20 mouse cellular contexts compared by ENCODE assay signal in the genomic region with DNA sequence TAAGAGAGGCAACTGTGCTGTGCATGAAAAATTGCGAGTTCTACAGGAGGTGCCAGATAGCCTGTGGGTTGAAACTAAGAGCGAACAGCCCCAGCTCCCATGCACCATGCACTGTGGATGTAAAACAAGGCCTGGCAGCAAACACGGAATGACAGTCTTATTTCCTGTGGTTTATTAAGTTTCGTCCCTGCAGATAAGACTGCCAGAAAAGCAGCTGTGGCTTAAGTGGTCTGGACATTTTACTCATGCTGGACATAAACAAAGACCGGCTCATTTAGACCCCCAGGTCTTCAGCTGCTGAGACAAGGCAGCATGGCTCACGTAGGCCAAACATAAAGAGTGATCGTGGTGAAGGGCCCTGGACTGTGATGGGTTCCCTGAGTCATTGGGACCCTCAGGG. TPM values are rescaled to one million over a fixed set of nuclear protein-coding genes. Genes with fewer than 3 reads are reported as not detected.
DNase-seq lines count a peak whose midpoint lies in the region; ATAC-seq and TF ChIP-seq lines count a peak whose summit lies in the region.
"Had no signal": no experiment of that assay in that cellular context is flagged by ENCODE, and none has a peak within 500 bp of the region (broad histone marks: within the 10 kb centered on the region; RNA-seq: fewer than 3 reads in every experiment).

No protein-coding gene starts in this region.

- no peak for DNase-seq in intestine, embryonic 14.5 days (ENCODE audit: low spot score)
- DNase-seq in liver, embryonic 11.5 days (ENCODE audit: low spot score) = peak; percentile 30
- DNase-seq in liver, postnatal 0 days = no peak
- DNase-seq in MN1 (ENCODE audit: low spot score) = peak; percentile 78
- DNase-seq in left cerebral cortex, postnatal 14 days (ENCODE audit: low spot score in 2 of 2) = no peak
- DNase-seq in thymus, postnatal 10 days (ENCODE audit: low spot score in 2 of 2) = no peak
- DNase-seq: adrenal gland, adult 8-10 months; cerebellum, postnatal 36 days; heart, adult 18-20 months; liver, embryonic 13.5 days; thymus, adult 18-20 months had no signal

- H3K4me3 ChIP-seq in intestine, embryonic 14.5 days (ENCODE audit: low read depth, low read length) = no peak overlapping the region
- no peak overlapping the region for H3K4me3 ChIP-seq in intestine, postnatal 0 days (ENCODE audit: low read depth, low read length)
- H3K4me3 ChIP-seq in liver, embryonic 11.5 days (ENCODE audit: low read depth, low read length) = no peak overlapping the region
- no peak overlapping the region for H3K4me3 ChIP-seq in liver, postnatal 0 days (ENCODE audit: low read depth, low read length)
- H3K4me3 ChIP-seq in limb, embryonic 13.5 days = peak overlapping the region; percentile 21
- H3K4me3 ChIP-seq: heart, embryonic 15.5 days; left cerebral cortex, adult 2 months; liver, embryonic 13.5 days; midbrain, embryonic 12.5 days; myocyte; neural tube, embryonic 15.5 days had no signal

- H3K4me2 ChIP-seq in intestine, embryonic 14.5 days (ENCODE audit: low read length) = no peak overlapping the region
- no peak overlapping the region for H3K4me2 ChIP-seq in intestine, postnatal 0 days (replicated peaks; ENCODE audit: low read depth)
- H3K4me2 ChIP-seq in liver, embryonic 11.5 days = no peak overlapping the region
- H3K4me2 ChIP-seq in liver, postnatal 0 days (ENCODE audit: low read depth, low read length) = no peak overlapping the region
- peak overlapping the region; percentile 50 for H3K4me2 ChIP-seq in limb, embryonic 13.5 days (replicated peaks)
- H3K4me2 ChIP-seq: heart, embryonic 15.5 days; liver, embryonic 13.5 days; midbrain, embryonic 12.5 days; neural tube, embryonic 15.5 days had no signal

- H3K9me3 ChIP-seq in intestine, embryonic 14.5 days (ENCODE audit: control insufficient read depth, low read length) = no peaks in the 10 kb centered on the region
- no peaks in the 10 kb centered on the region for H3K9me3 ChIP-seq in intestine, postnatal 0 days (ENCODE audit: control insufficient read depth)
- no peaks in the 10 kb centered on the region for H3K9me3 ChIP-seq in liver, embryonic 11.5 days (ENCODE audit: control insufficient read depth, low read length)
- no peaks in the 10 kb centered on the region for H3K9me3 ChIP-seq in liver, postnatal 0 days (ENCODE audit: low read length)
- no peaks in the 10 kb centered on the region for H3K9me3 ChIP-seq in limb, embryonic 13.5 days
- H3K9me3 ChIP-seq: heart, embryonic 15.5 days; liver, embryonic 13.5 days; midbrain, embryonic 12.5 days; neural tube, embryonic 15.5 days had no signal

- H3K9ac ChIP-seq in intestine, embryonic 14.5 days (ENCODE audit: low read length) = no peak overlapping the region
- H3K9ac ChIP-seq in intestine, postnatal 0 days (ENCODE audit: low read depth, low read length) = no peak overlapping the region
- H3K9ac ChIP-seq in liver, embryonic 11.5 days (ENCODE audit: low read depth, low read length) = no peak overlapping the region
- no peak overlapping the region for H3K9ac ChIP-seq in liver, postnatal 0 days (replicated peaks)
- no peak overlapping the region for H3K9ac ChIP-seq in limb, embryonic 13.5 days
- H3K9ac ChIP-seq: heart, embryonic 15.5 days; liver, embryonic 13.5 days; midbrain, embryonic 12.5 days; neural tube, embryonic 15.5 days had no signal

- H3K36me3 ChIP-seq in intestine, embryonic 14.5 days (ENCODE audit: control insufficient read depth, insufficient read depth, low read length) = no peaks in the 10 kb centered on the region
- H3K36me3 ChIP-seq in intestine, postnatal 0 days (ENCODE audit: control insufficient read depth, insufficient read depth) = no peaks in the 10 kb centered on the region
- H3K36me3 ChIP-seq in liver, embryonic 11.5 days (ENCODE audit: control insufficient read depth, insufficient read depth, low read length) = no peaks in the 10 kb centered on the region
- H3K36me3 ChIP-seq in liver, postnatal 0 days (replicated peaks; ENCODE audit: insufficient read depth, low read length) = no peaks in the 10 kb centered on the region
- peaks cover 12% of the 10 kb centered on the region; the same call in 1 of the 2 replicates for H3K36me3 ChIP-seq in limb, embryonic 13.5 days
- H3K36me3 ChIP-seq: heart, embryonic 15.5 days; liver, embryonic 13.5 days; midbrain, embryonic 12.5 days; neural tube, embryonic 15.5 days had no signal

- H3K27ac ChIP-seq in intestine, embryonic 14.5 days (ENCODE audit: low read depth) = 0 out of 2 replicates have a peak overlapping the region, but pooled peaks have one; percentile 34
- no peak overlapping the region for H3K27ac ChIP-seq in intestine, postnatal 0 days (ENCODE audit: low read depth, low read length)
- no peak overlapping the region for H3K27ac ChIP-seq in liver, embryonic 11.5 days (ENCODE audit: low read depth, low read length)
- H3K27ac ChIP-seq in liver, postnatal 0 days (ENCODE audit: low read depth) = no peak overlapping the region
- no peak overlapping the region for H3K27ac ChIP-seq in limb, embryonic 13.5 days
- H3K27ac ChIP-seq: heart, embryonic 15.5 days; layer of hippocampus, adult 2 months; left cerebral cortex, adult 2 months; liver, embryonic 13.5 days; midbrain, embryonic 12.5 days; neural tube, embryonic 15.5 days had no signal

- intact Hi-C loops in left cerebral cortex, postnatal 14 days (cut with DNase I) = no loop called here

- TF ChIP-seq CTCF in intestine, postnatal 0 days (IDR thresholded peaks at IDR 0.05; ENCODE audit: low read depth) = no peak
- no peak for TF ChIP-seq CTCF in liver, postnatal 0 days (IDR thresholded peaks at IDR 0.05; ENCODE audit: low read depth)

- no peak for ATAC-seq in intestine, embryonic 14.5 days (replicated peaks; ENCODE audit: low FRiP score, low TSS enrichment, low read depth)
- no peak for ATAC-seq in intestine, postnatal 0 days
- no peak for ATAC-seq in liver, embryonic 11.5 days (replicated peaks; ENCODE audit: low FRiP score)
- ATAC-seq in liver, postnatal 0 days = no peak
- ATAC-seq in limb, embryonic 13.5 days (ENCODE audit: low FRiP score, low read depth) = no peak
- ATAC-seq: forebrain, embryonic 16.5 days had no signal

- peaks cover 28% of the 10 kb centered on the region for H3K27me3 ChIP-seq in intestine, embryonic 14.5 days (replicated peaks; ENCODE audit: control insufficient read depth, insufficient read depth, low read length)
- H3K27me3 ChIP-seq in intestine, postnatal 0 days (replicated peaks; ENCODE audit: control insufficient read depth, insufficient read depth, low read length) = peaks cover 36% of the 10 kb centered on the region
- peaks cover 47% of the 10 kb centered on the region for H3K27me3 ChIP-seq in liver, embryonic 11.5 days (replicated peaks; ENCODE audit: control insufficient read depth, insufficient read depth, low read length)
- H3K27me3 ChIP-seq in liver, postnatal 0 days (ENCODE audit: insufficient read depth, low read length) = peaks cover 41% of the 10 kb centered on the region
- peaks cover 10% of the 10 kb centered on the region; the same call in 1 of the 2 replicates for H3K27me3 ChIP-seq in limb, embryonic 13.5 days

- 36% methylated on average over 7 of the region's 7 CpGs for WGBS in intestine, embryonic 14.5 days
- WGBS in intestine, postnatal 0 days = 57% methylated on average over 7 of the region's 7 CpGs
- 43% methylated on average over 7 of the region's 7 CpGs for WGBS in liver, embryonic 11.5 days
- 58% methylated on average over 7 of the region's 7 CpGs for WGBS in liver, postnatal 0 days (ENCODE audit: insufficient replicate concordance)
- WGBS in limb, embryonic 13.5 days = 48% methylated on average over 7 of the region's 7 CpGs

- H3K4me1 ChIP-seq in intestine, embryonic 14.5 days (replicated peaks; ENCODE audit: control insufficient read depth, insufficient read depth, low read length) = peaks cover 19% of the 10 kb centered on the region
- peaks cover 12% of the 10 kb centered on the region; the same call in 1 of the 2 replicates for H3K4me1 ChIP-seq in intestine, postnatal 0 days (replicated peaks; ENCODE audit: control insufficient read depth, insufficient read depth, low read length)
- H3K4me1 ChIP-seq in liver, embryonic 11.5 days (replicated peaks; ENCODE audit: control insufficient read depth, insufficient read depth, low read length) = peaks cover 10% of the 10 kb centered on the region
- H3K4me1 ChIP-seq in liver, postnatal 0 days (ENCODE audit: insufficient read depth) = peaks cover 18% of the 10 kb centered on the region
- peaks cover 37% of the 10 kb centered on the region for H3K4me1 ChIP-seq in limb, embryonic 13.5 days

- TF ChIP-seq EP300 in liver, postnatal 0 days (IDR thresholded peaks at IDR 0.05; ENCODE audit: low read depth) = no peak

RNA-seq across cellular contexts. Expression of gene Tril, which starts 4.9 kb away (rescaled TPM):
- 15.9 and 16.5 TPM in 2 replicates for polyA plus RNA-seq in intestine, embryonic 14.5 days (2014; fragmentation: Nextera tagmentation; extraction: Ambion mirVana)
- polyA plus RNA-seq in intestine, postnatal 0 days (2015; fragmentation: Nextera tagmentation; extraction: Ambion mirVana) = 5.7 TPM in 2 replicates
- polyA plus RNA-seq in liver, embryonic 11.5 days (2014; fragmentation: Nextera tagmentation; extraction: Ambion mirVana) = 4.5 and 5.5 TPM in 2 replicates
- polyA plus RNA-seq in liver, postnatal 0 days (2015; fragmentation: Nextera tagmentation; extraction: Ambion mirVana) = 0.25 and 0.31 TPM in 2 replicates
- polyA plus RNA-seq in limb, embryonic 13.5 days (2015; fragmentation: Nextera tagmentation; extraction: Ambion mirVana) = 93.3 and 104 TPM in 2 replicates
- total RNA-seq in left cerebral cortex, postnatal 14 days (2021) = 10 to 100 TPM; 43.0 to 47.2 TPM

Comparison
In these comparisons a context has a peak if more than half of its experiments do, and no peak if none do; other contexts are left out.
1. DNase-seq: peak in liver, embryonic 11.5 days (single experiment) and MN1 (single experiment); none in intestine, embryonic 14.5 days (single experiment), liver, postnatal 0 days (single experiment), left cerebral cortex, postnatal 14 days (0 of 2) and thymus, postnatal 10 days (0 of 2).